Mouse (Mus musculus): Measurements from ENCODE around the gene Col17a1. TPM values are rescaled to one million over a fixed set of nuclear protein-coding genes. Genes with fewer than 3 reads are reported as not detected.

Gene Col17a1
- polyA plus RNA-seq, 1 experiment from 2014 or later = 0.93 TPM

- H3K9me3 ChIP-seq (replicated peaks; ENCODE audit: control insufficient read depth, low read length) = no peaks in the 10 kb centered on the region
- H3K36me3 ChIP-seq (ENCODE audit: control insufficient read depth, insufficient read depth) = peaks cover 17% of the 10 kb centered on the region
- no peak for ATAC-seq (replicated peaks; ENCODE audit: extremely low read depth, insufficient read depth, low FRiP score)
- no peak overlapping the region for H3K4me3 ChIP-seq (ENCODE audit: low read length)
- H3K27ac ChIP-seq (ENCODE audit: low read length) = no peak overlapping the region
- H3K4me2 ChIP-seq (ENCODE audit: low read depth, low read length) = no peak overlapping the region
- no peak overlapping the region for H3K9ac ChIP-seq (ENCODE audit: low read length)
- 93% methylated on average over 5 of the region's 5 CpGs for WGBS
- no peaks in the 10 kb centered on the region for H3K27me3 ChIP-seq (ENCODE audit: control insufficient read depth, insufficient read depth, low read length)
- H3K4me1 ChIP-seq (ENCODE audit: control insufficient read depth, insufficient read depth, low read length) = no peaks in the 10 kb centered on the region
Measured at GRCm38 (mm10) chr19:47631799-47632198, 60.1 kb downstream of the Col17a1 start.

GRCm38 (mm10) chr19:47630381-47630780 lies 61.5 kb downstream of the Col17a1 start:
- peaks cover 14% of the 10 kb centered on the region for H3K36me3 ChIP-seq (ENCODE audit: control insufficient read depth, insufficient read depth)
- no peaks in the 10 kb centered on the region for H3K27me3 ChIP-seq (ENCODE audit: control insufficient read depth, insufficient read depth, low read length)
- H3K4me2 ChIP-seq (ENCODE audit: low read depth, low read length) = no peak overlapping the region
- WGBS = 77% methylated on average over 5 of the region's 5 CpGs
- no peak for ATAC-seq (replicated peaks; ENCODE audit: extremely low read depth, insufficient read depth, low FRiP score)
- no peak overlapping the region for H3K27ac ChIP-seq (ENCODE audit: low read length)
- H3K9me3 ChIP-seq (replicated peaks; ENCODE audit: control insufficient read depth, low read length) = no peaks in the 10 kb centered on the region
- H3K4me1 ChIP-seq (ENCODE audit: control insufficient read depth, insufficient read depth, low read length) = no peaks in the 10 kb centered on the region
- H3K9ac ChIP-seq (ENCODE audit: low read length) = no peak overlapping the region
- no peak overlapping the region for H3K4me3 ChIP-seq (ENCODE audit: low read length)

- no peak for ATAC-seq (replicated peaks; ENCODE audit: extremely low read depth, insufficient read depth, low FRiP score)
- no peak overlapping the region for H3K27ac ChIP-seq (ENCODE audit: low read length)
- peaks cover 22% of the 10 kb centered on the region for H3K36me3 ChIP-seq (ENCODE audit: control insufficient read depth, insufficient read depth)
- no peak overlapping the region for H3K4me2 ChIP-seq (ENCODE audit: low read depth, low read length)
- 73% methylated on average over 5 of the region's 5 CpGs for WGBS
- no peaks in the 10 kb centered on the region for H3K27me3 ChIP-seq (ENCODE audit: control insufficient read depth, insufficient read depth, low read length)
- no peaks in the 10 kb centered on the region for H3K9me3 ChIP-seq (replicated peaks; ENCODE audit: control insufficient read depth, low read length)
- H3K4me3 ChIP-seq (ENCODE audit: low read length) = no peak overlapping the region
- no peak overlapping the region for H3K9ac ChIP-seq (ENCODE audit: low read length)
- no peaks in the 10 kb centered on the region for H3K4me1 ChIP-seq (ENCODE audit: control insufficient read depth, insufficient read depth, low read length)
Measured at GRCm38 (mm10) chr19:47629068-47629467, 62.8 kb downstream of the Col17a1 start.

GRCm38 (mm10) chr19:47627450-47627849 lies 64.4 kb downstream of the Col17a1 start:
- H3K27me3 ChIP-seq (ENCODE audit: control insufficient read depth, insufficient read depth, low read length) = no peaks in the 10 kb centered on the region
- H3K4me3 ChIP-seq (ENCODE audit: low read length) = no peak overlapping the region
- WGBS = 94% methylated on average over 10 of the region's 10 CpGs
- H3K4me1 ChIP-seq (ENCODE audit: control insufficient read depth, insufficient read depth, low read length) = no peaks in the 10 kb centered on the region
- H3K27ac ChIP-seq (ENCODE audit: low read length) = no peak overlapping the region
- H3K9me3 ChIP-seq (replicated peaks; ENCODE audit: control insufficient read depth, low read length) = no peaks in the 10 kb centered on the region
- no peak overlapping the region for H3K9ac ChIP-seq (ENCODE audit: low read length)
- no peak overlapping the region for H3K4me2 ChIP-seq (ENCODE audit: low read depth, low read length)
- ATAC-seq (replicated peaks; ENCODE audit: extremely low read depth, insufficient read depth, low FRiP score) = no peak
- peaks cover 34% of the 10 kb centered on the region for H3K36me3 ChIP-seq (ENCODE audit: control insufficient read depth, insufficient read depth)

GRCm38 (mm10) chr19:47624940-47625711 lies 66.8 kb downstream of the Col17a1 start:
- Histone ChIP-seq H3K9ac (ENCODE audit: low read length) (no peak overlapping the region), H3K4me2 (ENCODE audit: low read depth, low read length) (no peak overlapping the region), H3K36me3 (ENCODE audit: control insufficient read depth, insufficient read depth) (peaks cover 47% of the 10 kb centered on the region), H3K4me1 (ENCODE audit: control insufficient read depth, insufficient read depth, low read length) (no peaks in the 10 kb centered on the region), H3K27me3 (ENCODE audit: control insufficient read depth, insufficient read depth, low read length) (no peaks in the 10 kb centered on the region), H3K4me3 (ENCODE audit: low read length) (no peak overlapping the region), H3K9me3 (replicated peaks; ENCODE audit: control insufficient read depth, low read length) (no peaks in the 10 kb centered on the region), H3K27ac (ENCODE audit: low read length) (no peak overlapping the region)
- no peak for ATAC-seq (replicated peaks; ENCODE audit: extremely low read depth, insufficient read depth, low FRiP score)
- 67% methylated on average over 10 of the region's 10 CpGs for WGBS

- Histone ChIP-seq H3K9ac (ENCODE audit: low read length) (no peak overlapping the region), H3K27me3 (ENCODE audit: control insufficient read depth, insufficient read depth, low read length) (no peaks in the 10 kb centered on the region), H3K4me2 (ENCODE audit: low read depth, low read length) (no peak overlapping the region), H3K27ac (ENCODE audit: low read length) (no peak overlapping the region), H3K4me3 (ENCODE audit: low read length) (no peak overlapping the region), H3K9me3 (replicated peaks; ENCODE audit: control insufficient read depth, low read length) (no peaks in the 10 kb centered on the region), H3K4me1 (ENCODE audit: control insufficient read depth, insufficient read depth, low read length) (no peaks in the 10 kb centered on the region), H3K36me3 (ENCODE audit: control insufficient read depth, insufficient read depth) (peaks cover 64% of the 10 kb centered on the region)
- no peak for ATAC-seq (replicated peaks; ENCODE audit: extremely low read depth, insufficient read depth, low FRiP score)
- WGBS = 82% methylated on average over 8 of the region's 8 CpGs
Measured at GRCm38 (mm10) chr19:47621478-47621877, 70.4 kb downstream of the Col17a1 start.

- Histone ChIP-seq H3K4me2 (ENCODE audit: low read depth, low read length) (no peak overlapping the region), H3K9ac (ENCODE audit: low read length) (no peak overlapping the region), H3K4me1 (ENCODE audit: control insufficient read depth, insufficient read depth, low read length) (no peaks in the 10 kb centered on the region), H3K36me3 (ENCODE audit: control insufficient read depth, insufficient read depth) (peaks cover 50% of the 10 kb centered on the region), H3K9me3 (replicated peaks; ENCODE audit: control insufficient read depth, low read length) (0 out of 2 replicates have a peak, but pooled peaks cover 2% of the 10 kb centered on the region), H3K27me3 (ENCODE audit: control insufficient read depth, insufficient read depth, low read length) (no peaks in the 10 kb centered on the region), H3K27ac (ENCODE audit: low read length) (no peak overlapping the region), H3K4me3 (ENCODE audit: low read length) (no peak overlapping the region)
- 53% methylated on average over 7 of the region's 7 CpGs for WGBS
- no peak for ATAC-seq (replicated peaks; ENCODE audit: extremely low read depth, insufficient read depth, low FRiP score)
Measured at GRCm38 (mm10) chr19:47613442-47613841, 78.5 kb downstream of the Col17a1 start.

- no peaks in the 10 kb centered on the region for H3K27me3 ChIP-seq (ENCODE audit: control insufficient read depth, insufficient read depth, low read length)
- H3K4me3 ChIP-seq (ENCODE audit: low read length) = no peak overlapping the region
- 0 out of 2 replicates have a peak, but pooled peaks cover 2% of the 10 kb centered on the region for H3K9me3 ChIP-seq (replicated peaks; ENCODE audit: control insufficient read depth, low read length)
- H3K9ac ChIP-seq (ENCODE audit: low read length) = no peak overlapping the region
- no peak overlapping the region for H3K4me2 ChIP-seq (ENCODE audit: low read depth, low read length)
- H3K36me3 ChIP-seq (ENCODE audit: control insufficient read depth, insufficient read depth) = peaks cover 17% of the 10 kb centered on the region
- 50% methylated on average over 3 of the region's 3 CpGs for WGBS
- no peaks in the 10 kb centered on the region; the same call in 1 of the 2 replicates for H3K4me1 ChIP-seq (ENCODE audit: control insufficient read depth, insufficient read depth, low read length)
- no peak overlapping the region for H3K27ac ChIP-seq (ENCODE audit: low read length)
- ATAC-seq (replicated peaks; ENCODE audit: extremely low read depth, insufficient read depth, low FRiP score) = no peak
Measured at GRCm38 (mm10) chr19:47608513-47608912, 83.4 kb downstream of the Col17a1 start.
